Mouse (Mus musculus) lung, postnatal 36 days (tissue): Measurements from ENCODE around the gene Myo10.

Source experiments
- DNase-seq: peaks from one replicate; pipeline ENCODE4 v3.0.0; 2022; ENCODE audit warnings: mixed read lengths

Gene Myo10

DNA sequence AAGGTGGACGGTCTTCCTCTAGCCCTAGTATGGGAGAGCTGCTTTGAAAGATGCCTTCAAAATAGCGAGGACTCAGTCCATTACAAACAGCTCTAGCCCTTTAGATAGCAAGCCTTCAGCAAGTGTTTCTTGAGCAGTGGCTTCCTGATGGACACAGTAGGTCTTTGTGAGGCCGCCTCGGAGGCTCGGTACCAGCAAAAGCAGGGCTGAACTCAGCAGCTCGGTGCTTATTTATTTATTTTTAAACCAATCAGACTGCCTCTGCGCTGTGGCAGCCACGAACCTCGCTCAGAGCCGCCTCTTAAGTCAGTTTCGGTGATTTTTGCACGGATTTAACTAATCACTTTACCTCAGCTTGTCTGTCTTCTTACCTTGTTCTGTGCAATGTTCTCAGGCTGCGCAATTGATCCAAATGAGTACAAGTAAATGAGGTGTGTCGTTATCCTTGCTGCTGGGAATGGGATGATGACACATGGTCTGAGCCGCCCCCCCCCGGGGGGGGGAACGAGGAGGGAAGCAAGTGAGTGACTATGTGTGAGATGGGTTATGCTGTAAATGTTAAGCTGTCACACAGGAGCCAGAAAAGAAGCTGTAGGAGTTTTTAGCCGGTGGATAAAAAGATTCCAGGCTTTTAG, 232.1 kb downstream of the Myo10 start:
- DNase-seq: no peak

DNA sequence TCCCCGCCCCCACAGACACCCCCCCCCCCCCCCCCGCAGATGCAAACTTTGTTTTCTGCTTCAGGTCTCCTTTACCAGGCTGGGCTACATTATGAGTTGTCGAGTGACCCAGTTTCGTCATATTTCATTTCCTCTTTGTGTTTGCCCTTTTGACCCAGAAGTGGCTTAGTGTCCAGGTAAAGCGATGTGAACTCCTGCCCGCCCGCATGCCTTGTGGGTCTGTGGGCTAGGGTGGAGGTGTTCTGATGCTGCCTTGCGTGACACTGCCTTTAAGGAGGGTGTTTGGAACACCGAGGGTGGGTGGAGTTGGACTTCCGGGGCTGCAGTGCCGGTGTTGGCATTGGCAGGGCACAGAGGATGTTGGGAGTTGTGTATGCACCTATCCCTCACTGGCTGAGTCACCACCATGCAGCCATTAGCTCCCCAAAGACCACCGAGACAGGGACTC, 236.3 kb downstream of the Myo10 start:
- DNase-seq: peak; percentile 65

DNA sequence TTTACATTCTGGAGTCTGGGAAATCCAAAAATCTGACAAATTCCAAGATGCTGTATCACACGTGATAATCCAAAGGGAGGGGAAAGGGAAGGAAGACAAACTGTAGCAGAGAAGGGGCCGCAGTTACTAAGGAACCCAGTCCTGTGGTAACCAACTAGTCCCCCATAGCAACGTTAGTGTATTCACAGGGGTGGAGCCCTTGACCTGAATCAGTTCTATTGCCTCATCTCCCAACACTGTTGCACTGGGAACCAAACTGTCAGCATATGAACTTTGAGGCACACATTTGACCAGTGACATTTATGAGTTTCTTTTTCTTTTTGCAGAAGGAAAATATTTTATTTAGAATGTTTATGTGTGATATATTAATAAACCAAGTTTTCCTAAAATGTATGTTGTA, 237.1 kb downstream of the Myo10 start:
- no peak for DNase-seq

DNA sequence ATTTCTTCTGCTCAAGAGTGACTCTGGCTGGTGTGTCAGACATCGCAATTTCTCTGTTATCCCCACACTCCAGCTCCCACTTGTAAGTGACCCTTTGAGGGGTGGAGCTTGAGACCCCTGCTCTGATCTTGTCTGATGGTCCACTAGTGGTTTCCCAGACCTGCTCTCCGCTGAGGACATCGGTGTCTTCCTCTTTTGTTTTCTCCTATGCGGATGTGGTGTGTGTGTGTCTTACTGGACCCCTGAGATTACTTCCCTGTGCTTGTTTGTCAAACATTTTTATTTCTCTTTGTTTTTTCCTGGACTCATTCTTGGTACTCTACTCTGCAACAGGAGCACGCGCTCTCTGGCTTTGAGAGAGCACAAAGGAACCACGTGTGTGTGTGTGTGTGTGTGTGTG, 239.6 kb downstream of the Myo10 start:
- DNase-seq: no peak
